Mouse (Mus musculus): ENCODE measurements at regions not wholly inside any gene's neighbourhood (a gene's known extent, or its start where the extent isn't known, plus 50 kb on each side); places are given as distances from the start of the nearest gene placed in this dataset.

GRCm38 (mm10) chr17:83955978-83956377 lies 108.2 kb upstream of the Haao start:
- Histone ChIP-seq H3K4me3 (ENCODE audit: insufficient read depth, low read length) (no peak overlapping the region), H3K27ac (ENCODE audit: insufficient read depth, low read length) (no peak overlapping the region), H3K4me1 (ENCODE audit: control insufficient read depth, insufficient read depth, low read length) (peaks cover 19% of the 10 kb centered on the region)
- no peak for TF ChIP-seq POLR2A (IDR thresholded peaks at IDR 0.05; ENCODE audit: low read depth, low read length)
- no peak for TF ChIP-seq CTCF (IDR thresholded peaks at IDR 0.05; ENCODE audit: borderline replicate concordance, insufficient read depth, low read length)

- Histone ChIP-seq H3K4me1 (ENCODE audit: control insufficient read depth, insufficient read depth, low read length) (peaks cover 19% of the 10 kb centered on the region), H3K4me3 (ENCODE audit: insufficient read depth, low read length) (no peak overlapping the region), H3K27ac (ENCODE audit: insufficient read depth, low read length) (peak overlapping the region; percentile 96)
- TF ChIP-seq CTCF (IDR thresholded peaks at IDR 0.05; ENCODE audit: borderline replicate concordance, insufficient read depth, low read length) (no peak), POLR2A (IDR thresholded peaks at IDR 0.05; ENCODE audit: low read depth, low read length) (peak; percentile 20; the same call in 1 of the 2 replicates)
Observed at GRCm38 (mm10) chr17:83955058-83955697, 107.4 kb upstream of the Haao start.

- TF ChIP-seq CTCF (IDR thresholded peaks at IDR 0.05; ENCODE audit: borderline replicate concordance, insufficient read depth, low read length) (no peak), POLR2A (IDR thresholded peaks at IDR 0.05; ENCODE audit: low read depth, low read length) (peak; percentile 67)
- H3K4me3 ChIP-seq (ENCODE audit: insufficient read depth, low read length): no peak overlapping the region
- H3K27ac ChIP-seq (ENCODE audit: insufficient read depth, low read length): peak overlapping the region; percentile 96
- H3K4me1 ChIP-seq (ENCODE audit: control insufficient read depth, insufficient read depth, low read length): peaks cover 19% of the 10 kb centered on the region
Observed at GRCm38 (mm10) chr17:83954291-83955057, 106.7 kb upstream of the Haao start.

- peaks cover 19% of the 10 kb centered on the region for H3K4me1 ChIP-seq (ENCODE audit: control insufficient read depth, insufficient read depth, low read length)
Observed at GRCm38 (mm10) chr17:83953656-83954055, 105.9 kb upstream of the Haao start.

GRCm38 (mm10) chr17:83946718-83947117 lies 99.0 kb upstream of the Haao start:
- Histone ChIP-seq H3K4me1 (ENCODE audit: control insufficient read depth, insufficient read depth, low read length) (no peaks in the 10 kb centered on the region), H3K4me3 (ENCODE audit: insufficient read depth, low read length) (no peak overlapping the region), H3K27ac (ENCODE audit: insufficient read depth, low read length) (no peak overlapping the region)
- no peak for TF ChIP-seq POLR2A (IDR thresholded peaks at IDR 0.05; ENCODE audit: low read depth, low read length)
- no peak for TF ChIP-seq CTCF (IDR thresholded peaks at IDR 0.05; ENCODE audit: borderline replicate concordance, insufficient read depth, low read length)

More at GRCm38 (mm10) chr17:83953656-83954055, 105.9 kb upstream of the Haao start:
- peak; percentile 37; the same call in 1 of the 2 replicates for TF ChIP-seq POLR2A (IDR thresholded peaks at IDR 0.05; ENCODE audit: low read depth, low read length)
- no peak for TF ChIP-seq CTCF (IDR thresholded peaks at IDR 0.05; ENCODE audit: borderline replicate concordance, insufficient read depth, low read length)
- Histone ChIP-seq H3K4me3 (ENCODE audit: insufficient read depth, low read length) (no peak overlapping the region), H3K27ac (ENCODE audit: insufficient read depth, low read length) (peak overlapping the region; percentile 95)

GRCm38 (mm10) chr17:83939344-83939743 lies 91.6 kb upstream of the Haao start:
- Histone ChIP-seq H3K4me1 (ENCODE audit: control insufficient read depth, insufficient read depth, low read length) (peaks cover 5% of the 10 kb centered on the region; the same call in 1 of the 2 replicates), H3K27ac (ENCODE audit: insufficient read depth, low read length) (no peak overlapping the region), H3K4me3 (ENCODE audit: insufficient read depth, low read length) (no peak overlapping the region)
- no peak for TF ChIP-seq CTCF (IDR thresholded peaks at IDR 0.05; ENCODE audit: borderline replicate concordance, insufficient read depth, low read length)
- no peak for TF ChIP-seq POLR2A (IDR thresholded peaks at IDR 0.05; ENCODE audit: low read depth, low read length)

- no peak overlapping the region for H3K27ac ChIP-seq (ENCODE audit: insufficient read depth, low read length)
- peaks cover 5% of the 10 kb centered on the region; the same call in 1 of the 2 replicates for H3K4me1 ChIP-seq (ENCODE audit: control insufficient read depth, insufficient read depth, low read length)
- TF ChIP-seq POLR2A (IDR thresholded peaks at IDR 0.05; ENCODE audit: low read depth, low read length) (no peak), CTCF (IDR thresholded peaks at IDR 0.05; ENCODE audit: borderline replicate concordance, insufficient read depth, low read length) (no peak)
- H3K4me3 ChIP-seq (ENCODE audit: insufficient read depth, low read length): no peak overlapping the region
Observed at GRCm38 (mm10) chr17:83938671-83939244, 91.0 kb upstream of the Haao start.

- Histone ChIP-seq H3K4me1 (ENCODE audit: control insufficient read depth, insufficient read depth, low read length) (peaks cover 5% of the 10 kb centered on the region; the same call in 1 of the 2 replicates), H3K4me3 (ENCODE audit: insufficient read depth, low read length) (no peak overlapping the region), H3K27ac (ENCODE audit: insufficient read depth, low read length) (no peak overlapping the region; the same call in 1 of the 2 replicates)
- TF ChIP-seq CTCF (IDR thresholded peaks at IDR 0.05; ENCODE audit: borderline replicate concordance, insufficient read depth, low read length) (no peak), POLR2A (IDR thresholded peaks at IDR 0.05; ENCODE audit: low read depth, low read length) (no peak)
Observed at GRCm38 (mm10) chr17:83937576-83937975, 89.8 kb upstream of the Haao start.

- TF ChIP-seq CTCF (IDR thresholded peaks at IDR 0.05; ENCODE audit: borderline replicate concordance, insufficient read depth, low read length) (no peak), POLR2A (IDR thresholded peaks at IDR 0.05; ENCODE audit: low read depth, low read length) (no peak)
- no peak overlapping the region for H3K27ac ChIP-seq (ENCODE audit: insufficient read depth, low read length)
Observed at GRCm38 (mm10) chr17:83936677-83937076, 88.9 kb upstream of the Haao start.

More at GRCm38 (mm10) chr17:83936677-83937076, 88.9 kb upstream of the Haao start:
- H3K4me3 ChIP-seq (ENCODE audit: insufficient read depth, low read length): no peak overlapping the region
- peaks cover 5% of the 10 kb centered on the region; the same call in 1 of the 2 replicates for H3K4me1 ChIP-seq (ENCODE audit: control insufficient read depth, insufficient read depth, low read length)

Data from embryonic fibroblast, embryonic 13.5 days (primary cell).